Mouse (Mus musculus): ENCODE data around the gene Ppef2. TPM values are rescaled to one million over a fixed set of nuclear protein-coding genes. Genes with fewer than 3 reads are reported as not detected.
A peak's percentile ranks its signal among the peaks of the same experiment; 100 is the strongest.

Ppef2 gene
- total RNA-seq (2021): not detected

DNA sequence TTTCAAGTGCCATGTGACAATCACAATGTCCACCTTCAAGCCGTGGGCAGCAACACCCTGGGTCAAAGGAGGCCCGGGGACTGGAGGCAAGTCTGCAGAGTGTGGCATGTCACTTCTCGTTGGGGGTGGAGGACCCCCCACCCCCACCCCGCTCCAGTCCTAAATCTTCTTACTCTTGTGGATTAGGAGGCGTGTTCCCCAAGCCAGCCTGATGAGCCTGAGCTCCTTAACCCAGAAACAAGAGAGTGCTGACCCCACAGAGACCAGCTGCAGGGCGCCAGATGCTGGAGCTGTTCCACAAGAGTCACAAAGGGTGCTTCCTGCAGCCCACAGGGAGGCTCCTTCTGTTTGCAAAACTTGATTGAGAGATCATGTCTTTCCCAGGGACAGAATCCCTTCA, at the start of gene Ppef2:
Ppef2 (minus strand) TSS at position 61 of the 400 bp plus-strand sequence.
- DNase-seq: no peak

DNA sequence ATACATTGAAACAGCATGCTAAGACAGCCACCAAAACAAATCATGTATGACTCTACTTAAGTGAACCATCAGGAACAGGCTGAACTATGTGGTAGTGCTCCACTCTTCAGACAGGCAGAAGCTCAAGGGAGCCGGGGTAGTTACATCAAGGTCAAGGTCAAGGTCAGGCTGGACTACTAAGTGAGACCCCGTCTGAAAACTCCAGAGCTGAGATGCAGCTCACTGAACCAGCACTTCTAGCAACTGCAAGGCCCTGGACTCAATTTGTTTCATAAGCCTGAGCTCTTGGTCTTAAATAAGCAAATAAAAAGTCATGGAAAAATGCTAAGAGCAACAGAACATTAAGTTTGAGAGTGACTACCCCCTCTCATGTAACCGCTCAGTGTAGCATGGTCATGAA, 48.2 kb upstream of the Ppef2 start:
- no peak for DNase-seq

DNA sequence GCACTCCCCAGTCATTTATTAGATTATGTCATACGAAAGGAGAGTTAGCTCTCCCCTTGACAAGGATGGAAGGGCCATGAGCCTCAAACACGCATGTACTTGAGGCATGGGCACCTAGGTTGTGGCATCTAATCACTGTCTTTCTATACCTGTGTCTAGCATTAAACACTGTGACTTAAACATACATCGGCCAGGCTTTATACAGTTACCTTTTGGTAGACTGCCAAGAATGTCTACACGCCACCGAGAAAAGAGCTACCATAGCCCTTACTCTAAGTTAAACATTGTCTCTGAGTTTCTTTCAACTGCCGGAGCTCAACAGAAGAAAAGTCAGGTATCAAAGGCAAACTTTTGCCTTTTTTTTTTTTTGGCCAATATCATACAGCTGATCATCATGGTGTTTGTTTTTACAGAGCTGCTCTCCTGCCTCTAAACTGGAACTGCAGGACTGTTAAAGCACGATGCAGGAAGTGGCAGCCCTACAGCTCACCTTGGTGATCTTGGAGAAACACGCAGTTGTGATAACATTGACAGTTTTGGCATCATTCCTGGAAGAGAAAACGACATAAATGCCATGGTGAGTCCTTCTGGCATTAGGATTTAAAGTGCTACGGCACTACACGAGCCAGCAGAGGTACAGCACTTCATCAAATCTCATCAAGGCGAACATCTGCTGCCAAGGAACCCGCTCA, 46.2 kb upstream of the Ppef2 start:
- no peak for DNase-seq

DNA sequence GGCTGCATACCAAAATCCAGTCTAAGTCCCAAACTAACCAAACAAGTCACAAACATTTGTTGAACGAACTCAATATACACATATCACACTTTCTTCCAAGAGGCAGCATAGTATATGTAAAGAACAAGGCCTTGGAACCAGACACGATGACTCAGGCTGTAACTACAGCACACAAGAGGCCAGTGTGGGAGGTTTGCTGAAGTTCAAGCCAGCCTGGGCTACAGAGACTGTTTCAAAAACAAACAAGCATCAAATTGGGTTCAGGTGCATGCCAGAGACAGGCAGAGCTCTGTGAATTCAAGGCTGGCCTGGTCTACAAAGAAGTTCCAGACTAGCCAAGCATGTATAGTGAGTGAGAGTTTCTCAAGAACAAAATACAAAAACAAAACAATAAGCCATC, 38.4 kb upstream of the Ppef2 start:
- no peak for DNase-seq

DNA sequence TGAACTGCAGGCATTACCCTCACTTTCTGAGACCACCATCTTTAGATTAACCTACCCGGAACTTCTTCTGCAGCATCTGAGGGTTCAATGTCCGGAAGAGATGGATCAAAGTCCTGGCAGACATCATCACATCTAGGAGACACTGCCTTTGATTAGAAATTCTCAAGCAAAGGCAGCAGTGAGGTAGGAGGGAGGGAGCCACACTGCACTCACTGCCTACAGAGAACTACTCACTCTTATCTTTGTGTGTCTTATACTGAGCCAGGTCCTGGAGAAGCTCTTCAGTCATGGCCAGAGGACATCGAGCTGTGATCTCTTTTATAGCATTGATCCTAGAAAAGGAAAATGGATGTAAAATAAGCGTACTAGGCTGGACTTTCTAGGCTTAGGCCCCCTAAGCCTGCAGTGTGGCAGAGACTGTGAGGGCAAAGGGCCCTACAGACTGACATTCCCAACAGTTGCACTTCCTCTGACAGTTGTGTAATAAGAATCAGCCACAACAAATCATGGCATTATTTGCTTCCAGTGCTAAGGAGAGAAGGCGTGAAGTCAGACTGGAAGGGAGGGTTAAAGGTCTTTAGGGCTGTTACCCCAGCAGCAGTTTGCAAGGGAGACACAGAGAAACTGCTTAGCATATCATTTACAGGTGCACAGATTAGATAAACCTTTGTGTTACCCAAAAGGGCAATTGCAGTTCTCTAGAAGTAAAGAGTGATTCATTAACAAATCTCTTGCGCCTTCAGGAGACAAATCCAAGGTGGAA, 35.8 kb upstream of the Ppef2 start:
- DNase-seq: no peak

DNA sequence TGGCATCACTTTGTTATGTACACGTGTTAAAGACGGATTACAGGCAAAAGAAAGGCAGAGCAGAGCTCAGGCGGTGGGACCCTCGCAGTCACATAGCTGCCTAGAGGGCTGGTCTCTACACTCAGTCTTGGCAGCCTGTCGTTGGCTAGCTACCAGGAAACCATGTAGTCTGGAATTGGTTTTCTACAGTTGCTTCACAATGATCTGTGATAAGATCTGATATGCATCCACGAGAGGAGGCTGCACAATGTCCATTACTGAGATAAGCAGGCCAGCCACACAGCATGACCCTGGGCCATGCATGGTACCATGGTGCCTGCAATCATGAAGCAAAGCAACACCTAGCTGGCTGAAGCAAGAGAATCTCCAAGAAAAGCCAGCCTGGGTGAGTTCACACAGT, 31.8 kb upstream of the Ppef2 start:
- DNase-seq: no peak

DNA sequence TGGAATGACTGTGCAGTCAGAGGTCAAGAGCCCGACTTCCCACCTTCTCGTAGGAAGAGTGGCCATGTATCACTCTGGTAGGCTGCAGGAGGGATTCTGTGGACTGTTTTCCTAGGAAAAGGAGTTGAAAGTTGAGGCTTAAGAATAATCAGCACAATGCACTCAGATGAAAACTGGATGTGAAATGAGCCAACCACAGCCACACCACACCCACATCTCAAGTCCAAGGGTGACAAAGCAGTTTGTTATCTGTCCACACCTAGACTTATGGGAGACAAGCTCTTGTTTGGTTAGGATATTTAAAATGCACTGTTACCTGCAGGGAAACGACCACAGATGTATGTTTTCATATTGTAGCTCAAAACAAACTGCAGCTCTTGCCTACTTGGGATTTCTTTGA, 27.0 kb upstream of the Ppef2 start:
- no peak for DNase-seq

DNA sequence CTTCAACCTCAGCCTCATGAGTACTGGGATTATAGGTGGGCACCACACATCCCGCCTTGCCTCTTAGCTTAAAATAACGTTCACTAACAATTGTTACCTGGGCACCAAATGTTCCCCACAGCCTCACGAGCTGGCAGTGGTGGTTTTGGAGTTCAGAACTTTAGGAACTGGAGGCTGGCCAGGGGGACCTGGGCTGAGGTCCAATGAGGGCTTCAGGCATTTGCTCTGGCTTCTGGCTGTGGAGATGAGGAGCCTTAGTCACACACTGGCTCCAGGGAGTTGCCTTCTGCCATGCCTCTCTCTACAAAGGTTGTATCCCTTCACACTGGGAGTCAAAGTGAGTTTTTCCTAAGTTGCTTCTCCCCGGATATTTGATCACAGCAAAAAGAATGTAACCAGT, 26.5 kb upstream of the Ppef2 start:
- peak; percentile 75 for DNase-seq

DNA sequence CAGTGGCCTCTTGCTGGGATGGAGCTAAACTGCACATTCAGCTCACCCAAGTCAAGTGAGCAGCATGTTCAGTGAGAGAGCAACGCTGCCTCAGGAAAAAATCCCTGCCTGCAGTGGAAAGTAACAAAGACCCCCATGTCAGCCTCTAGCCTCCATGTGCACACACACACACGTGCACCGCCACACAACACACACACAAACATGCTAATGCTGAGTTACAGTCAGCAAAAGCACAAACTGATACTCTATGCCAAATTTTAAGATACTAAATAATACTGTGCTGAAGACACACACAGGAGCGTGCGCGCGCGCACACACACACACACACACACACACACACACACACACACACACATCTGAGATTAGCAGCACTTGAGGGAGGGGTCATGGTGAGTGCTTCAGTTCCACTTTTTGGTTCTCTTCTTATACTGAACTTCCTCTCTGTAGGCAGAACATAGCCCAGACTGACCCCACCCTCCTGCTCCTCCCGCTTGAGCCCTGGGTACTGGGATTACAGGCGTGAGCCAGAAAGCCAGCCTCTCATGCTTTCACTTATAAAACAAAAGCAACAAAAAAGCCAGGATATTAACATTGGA, 23.0 kb upstream of the Ppef2 start:
- no peak for DNase-seq

DNA sequence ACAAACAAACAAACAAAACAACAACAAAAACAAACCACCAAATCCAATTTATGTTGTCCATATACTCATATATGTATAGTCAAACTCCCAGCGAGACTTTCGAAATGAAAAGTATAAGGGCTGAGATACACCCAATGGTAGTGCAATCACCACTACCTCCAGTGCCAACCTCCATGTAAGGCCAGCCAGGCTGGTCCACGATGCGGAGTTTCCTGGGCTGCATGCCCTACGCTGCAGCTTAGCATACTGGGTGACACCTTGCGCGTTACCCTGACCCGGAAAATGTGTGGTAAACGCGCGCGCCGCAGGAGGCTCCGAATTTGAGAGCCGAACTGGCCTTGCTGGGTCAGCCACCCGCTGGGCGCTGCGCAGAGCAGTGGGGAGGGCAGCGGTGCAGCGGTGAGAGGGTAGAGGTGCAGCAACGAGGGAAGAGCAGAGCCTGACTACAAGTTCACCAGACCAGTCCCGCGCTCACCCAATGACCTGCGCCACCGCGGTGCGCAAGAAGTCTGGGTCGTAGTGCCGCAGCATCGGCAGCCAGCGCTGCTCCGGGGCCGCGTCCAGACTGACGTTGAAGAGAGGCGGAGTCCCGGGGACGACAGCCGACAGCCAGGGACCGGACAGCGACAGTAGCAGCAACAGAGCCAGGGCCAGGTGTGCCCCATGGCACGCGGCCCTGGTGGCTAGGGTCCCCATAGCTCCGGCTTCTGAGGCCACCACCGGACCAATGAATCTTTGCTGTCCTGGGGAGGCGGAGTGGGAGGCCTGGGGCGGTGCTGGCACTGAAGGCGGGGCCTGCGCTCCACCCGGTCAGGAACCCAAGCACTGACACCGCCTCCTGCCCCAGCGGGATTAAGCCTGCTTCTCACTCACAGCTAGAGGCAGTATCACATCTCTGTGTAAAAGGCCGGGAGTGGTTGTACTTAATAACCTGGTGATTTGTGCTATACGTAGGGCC, 21.6 kb upstream of the Ppef2 start, which contains the start of gene Naaa:
Naaa (minus strand) TSS at position 734 of the 958 bp plus-strand sequence.
- DNase-seq: peak; percentile 85

DNA sequence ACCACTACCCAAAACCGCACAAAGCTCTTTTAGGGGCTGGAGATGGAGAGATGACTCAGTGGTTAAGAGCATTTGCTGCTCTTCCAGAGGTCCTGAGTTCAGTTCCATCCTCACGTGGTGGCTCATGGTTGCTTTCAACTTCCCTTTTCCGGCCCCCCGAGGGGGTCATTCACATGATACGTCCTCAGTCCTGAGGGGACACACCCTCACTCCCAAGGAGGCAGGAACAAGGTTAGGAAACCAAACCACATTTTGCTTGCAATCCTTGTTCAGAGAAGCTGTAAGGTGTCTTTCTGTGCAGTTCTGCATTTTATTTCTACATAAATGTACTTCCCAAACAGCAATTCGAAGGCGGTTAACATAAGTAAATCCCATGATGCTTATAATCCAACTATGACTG, 14.4 kb upstream of the Ppef2 start:
- DNase-seq: no peak

DNA sequence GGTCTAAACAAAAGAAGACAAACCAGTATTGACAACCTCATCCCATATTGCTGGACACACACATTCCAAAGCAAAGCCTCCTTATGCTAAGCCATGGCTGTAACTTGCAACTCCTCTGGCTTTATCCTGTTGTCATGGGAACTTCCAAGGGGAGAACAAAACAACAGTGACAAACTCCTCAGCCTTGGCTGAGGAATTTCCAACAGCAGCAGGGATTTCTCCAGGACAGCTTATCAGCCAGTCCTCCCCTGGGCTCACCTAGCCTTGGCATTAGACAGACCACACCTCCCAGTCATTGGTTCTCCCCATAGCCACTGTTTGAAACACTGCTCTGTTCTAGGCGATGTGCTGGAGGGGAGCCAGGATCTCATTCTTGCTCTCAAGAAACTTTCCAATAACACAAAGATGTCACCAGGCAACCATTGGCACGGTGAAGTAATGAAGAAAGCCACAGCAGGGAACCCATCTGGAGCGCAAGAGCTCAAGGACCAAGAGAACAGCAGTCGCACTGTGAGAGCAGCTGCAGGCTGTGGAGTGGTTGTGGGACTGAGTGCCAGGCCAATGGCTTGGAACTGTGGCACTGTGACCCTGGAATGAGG, 7.8 kb upstream of the Ppef2 start:
- peak; percentile 87 for DNase-seq

DNA sequence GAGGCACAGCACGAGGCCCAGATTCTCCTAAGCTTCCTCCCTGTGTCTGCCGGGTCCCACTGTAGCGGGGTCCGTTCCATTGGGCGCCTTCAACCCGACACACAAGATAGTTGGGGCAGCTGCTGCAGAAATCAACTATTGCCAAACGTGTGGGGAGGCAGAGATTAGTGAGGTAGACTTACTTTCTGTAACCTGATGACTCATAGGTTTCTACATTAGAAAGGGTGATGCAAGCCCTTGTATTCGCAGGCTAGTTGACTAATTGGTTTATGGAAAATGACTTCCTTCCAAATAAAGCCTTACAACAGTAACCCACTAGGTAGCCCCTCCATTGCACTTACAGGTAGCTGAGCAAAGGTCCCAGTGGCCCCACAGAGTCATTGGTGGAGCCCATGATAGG, 6.6 kb upstream of the Ppef2 start:
- no peak for DNase-seq

DNA sequence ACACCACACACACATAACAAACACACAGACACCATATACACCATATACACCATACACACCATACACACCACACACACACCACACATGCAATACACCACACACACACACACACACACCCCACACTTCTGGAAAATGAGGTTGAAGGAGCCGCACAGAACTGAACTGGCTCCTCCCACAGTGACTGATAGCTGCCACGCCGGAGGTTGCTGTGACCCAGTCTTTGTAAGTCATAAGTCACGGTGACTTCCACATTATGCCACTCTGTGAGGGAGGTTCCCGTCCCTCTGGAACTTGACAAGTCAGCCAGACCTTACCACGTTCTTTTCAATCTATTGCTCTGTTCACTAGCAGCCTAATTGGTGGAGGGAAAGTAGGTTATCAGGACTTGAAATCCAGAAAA, 1.6 kb downstream of the Ppef2 start:
- DNase-seq: no peak

DNA sequence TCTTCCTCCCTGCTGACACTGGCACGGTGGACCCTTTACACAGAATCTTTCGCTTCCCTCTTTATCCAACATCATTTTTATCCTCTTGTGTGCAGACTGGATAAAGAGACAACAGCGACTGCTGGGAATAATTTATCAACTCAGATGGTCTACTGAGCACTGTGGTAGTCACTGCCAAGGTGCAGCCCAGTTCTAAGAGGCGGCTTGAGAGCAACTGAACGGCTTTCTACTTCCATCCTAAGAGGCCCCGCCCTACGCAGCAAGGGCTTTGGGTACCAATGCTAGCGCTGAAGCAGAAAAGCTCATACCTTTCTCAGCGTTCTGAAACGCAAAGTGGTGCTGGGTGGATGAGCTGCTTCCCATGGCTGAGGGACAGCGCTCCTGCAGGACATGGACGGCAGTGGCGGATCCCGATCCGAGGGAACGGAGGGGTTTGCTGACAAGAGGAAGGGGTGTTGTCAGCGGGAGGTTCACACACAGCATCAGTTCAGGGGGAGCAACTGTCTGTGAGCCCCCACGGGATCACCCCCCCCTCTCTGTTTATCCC, 3.2 kb downstream of the Ppef2 start:
- DNase-seq: peak; percentile 14

DNA sequence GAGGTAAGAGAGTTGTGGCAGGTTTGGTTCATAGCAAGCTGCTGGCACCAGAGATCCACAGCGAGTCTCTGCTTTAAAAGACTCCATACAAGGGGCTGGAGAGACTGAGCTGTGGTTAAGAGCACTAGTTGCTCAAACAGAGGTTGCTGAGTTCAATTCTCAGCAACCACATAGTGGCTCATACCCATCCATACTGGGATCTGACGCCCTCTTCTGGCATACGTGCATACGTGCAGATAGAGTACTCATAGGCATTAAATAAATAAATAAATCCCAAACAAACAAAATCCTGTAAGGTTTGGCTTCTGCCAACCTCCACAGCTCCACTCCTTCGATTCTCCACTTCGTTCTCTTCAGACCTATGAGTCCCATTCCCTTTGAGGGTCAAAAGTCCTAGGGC, 4.0 kb downstream of the Ppef2 start:
- no peak for DNase-seq

DNA sequence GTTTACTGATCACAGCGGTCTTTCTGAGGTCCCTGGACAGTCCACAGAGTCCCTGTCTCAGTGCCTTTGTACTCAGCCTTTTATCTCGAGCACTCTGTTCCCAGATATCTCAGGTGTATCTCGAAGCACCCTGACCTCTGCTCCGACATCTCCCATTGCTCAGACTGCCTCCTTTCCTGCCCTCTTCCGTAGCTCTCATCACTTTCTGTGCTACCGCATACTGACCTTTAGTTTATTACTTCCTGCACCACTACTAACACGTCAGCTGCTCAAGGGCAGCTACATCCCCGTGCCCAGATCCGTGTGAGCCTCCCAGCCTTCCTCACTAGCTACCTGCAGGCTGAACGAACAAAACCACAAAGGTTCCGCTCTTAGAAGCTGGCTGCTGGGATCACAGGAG, 7.5 kb downstream of the Ppef2 start:
- no peak for DNase-seq

DNA sequence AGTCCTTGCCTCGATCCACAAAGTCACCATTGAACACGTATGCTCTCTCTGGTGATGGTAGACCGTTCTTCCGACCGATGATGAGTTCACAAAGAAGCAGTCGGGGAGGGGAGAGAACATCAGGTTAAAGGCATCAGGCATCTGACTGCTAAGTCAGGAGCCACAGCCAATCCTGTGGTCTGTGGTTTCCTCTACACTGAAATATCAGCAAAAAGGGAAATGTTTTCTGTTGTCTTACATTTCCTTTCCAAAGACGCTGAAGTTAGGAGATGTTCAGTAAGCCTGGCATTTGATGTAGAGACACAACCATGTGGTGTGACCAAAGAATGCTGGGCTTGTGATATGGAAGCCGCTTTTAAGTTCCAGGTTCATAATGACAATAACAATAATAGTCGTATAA, 10.6 kb downstream of the Ppef2 start:
- DNase-seq: no peak

DNA sequence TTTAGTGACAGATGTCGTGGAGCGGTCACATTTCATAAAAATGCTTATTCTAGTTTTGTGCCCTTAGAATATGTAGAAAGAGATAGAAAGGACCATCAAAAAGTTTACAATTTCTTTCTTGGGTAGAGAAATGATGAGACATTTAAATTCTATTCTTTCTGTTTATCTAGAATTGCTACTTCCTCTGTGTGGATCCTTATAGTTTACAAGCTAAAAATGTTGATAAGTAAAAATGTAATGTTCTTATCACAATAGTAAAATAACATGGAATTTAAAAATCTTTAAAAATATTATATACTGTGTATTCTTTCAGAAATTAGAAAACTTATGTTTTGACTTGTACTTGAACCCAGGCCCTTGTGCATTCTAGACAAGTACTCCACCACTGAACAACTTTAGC, 11.2 kb downstream of the Ppef2 start:
- no peak for DNase-seq

DNA sequence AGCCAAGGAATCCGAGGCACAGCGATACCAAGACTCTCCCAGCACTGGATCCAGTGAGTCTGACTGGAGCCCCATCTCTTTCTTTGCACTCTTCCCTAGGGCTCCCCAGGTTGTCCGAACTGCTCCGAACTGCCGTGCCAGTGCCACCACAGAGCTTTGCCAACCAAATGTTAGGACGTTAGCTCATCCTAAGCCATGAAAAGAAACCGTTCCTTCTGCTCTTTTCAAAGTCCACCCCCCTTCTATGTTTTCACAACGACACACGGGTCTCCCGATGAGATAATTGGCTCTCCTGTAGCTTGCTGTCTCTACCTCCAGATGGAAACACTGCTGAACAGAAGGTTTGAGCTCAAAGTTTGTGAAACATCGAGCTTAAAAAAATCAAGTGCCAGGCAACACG, 15.3 kb downstream of the Ppef2 start:
- DNase-seq: no peak

DNA sequence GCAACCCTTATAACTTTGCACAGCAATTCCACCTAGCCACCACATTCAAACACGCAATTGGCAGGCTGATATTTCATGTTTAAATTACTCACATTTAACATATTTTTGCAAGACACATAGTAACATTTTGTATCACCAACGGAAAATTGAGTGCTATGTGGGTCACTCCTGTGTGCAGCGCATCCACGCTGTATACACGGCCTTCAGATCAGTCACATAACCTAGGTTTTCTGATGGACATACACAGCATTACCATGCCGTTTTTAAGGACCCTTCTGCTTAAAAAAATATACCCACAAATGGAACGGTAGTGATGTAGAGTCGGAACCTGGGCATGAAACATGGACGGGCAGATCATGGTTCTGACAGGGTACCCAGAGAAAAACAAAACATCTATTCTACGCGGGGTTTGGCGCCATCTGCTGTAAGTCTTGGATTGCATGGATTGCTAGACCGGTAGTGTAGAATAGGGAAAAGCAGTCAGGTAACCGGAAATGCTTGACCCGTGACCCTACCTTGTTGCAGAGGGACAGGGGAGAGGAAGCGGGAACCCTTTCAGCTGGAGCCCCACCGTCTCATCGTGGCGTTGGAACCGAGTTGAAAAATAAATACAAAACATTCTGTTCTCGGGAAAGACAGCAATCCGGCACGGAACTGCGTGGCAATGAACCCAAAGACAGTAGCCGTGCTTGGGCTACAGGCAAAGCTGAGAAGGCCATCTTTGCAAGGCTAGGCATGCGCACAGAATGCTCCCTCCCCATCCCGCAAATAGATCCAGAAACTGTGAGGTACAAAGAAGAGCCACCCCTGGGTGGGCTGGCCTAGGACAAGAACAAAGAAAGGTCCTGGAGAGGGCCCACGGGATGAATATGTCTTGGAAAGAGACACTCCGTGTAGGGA, 16.5 kb downstream of the Ppef2 start:
- DNase-seq: peak; percentile 74

Measured in heart, postnatal 4 days (tissue).